Mouse (Mus musculus) cerebellum, adult 2 months (tissue): ENCODE measurements around the gene Sh3rf3.

ENCODE experiments used
- CTCF ChIP-seq: fragments of 200-500 bp; IDR thresholded peaks from 2 replicates; pipeline ENCODE4 v1.5.1; 2011; ENCODE audit warnings: low read depth, mild to moderate bottlenecking, control low read depth, low read length, moderate library complexity, borderline replicate concordance; ENCODE audit not compliant: insufficient read depth
- POLR2A ChIP-seq: fragments of 200-500 bp; IDR thresholded peaks from 2 replicates; pipeline ENCODE4 v1.6.1; 2011; ENCODE audit warnings: low read length, control low read depth, borderline replicate concordance; ENCODE audit not compliant: insufficient read depth

- no peak for TF ChIP-seq CTCF
- no peak for TF ChIP-seq POLR2A
Observed at GRCm38 (mm10) chr10:58833741-58834178, 20.6 kb downstream of the Sh3rf3 start.
